In genomic region chrX:150541684-150542083, GRCm38 (mm10) we compare ENCODE assay signal across 16 mouse cellular contexts.
"Had no signal": no experiment of that assay in that cellular context is flagged by ENCODE, and none has a peak within 500 bp of the region (broad histone marks: within the 10 kb centered on the region; RNA-seq: fewer than 3 reads in every experiment).

No protein-coding gene starts in this region.

- H3K4me3 ChIP-seq: neural tube, embryonic 13.5 days; neural tube, embryonic 15.5 days; stomach, embryonic 15.5 days had no signal

- H3K4me1 ChIP-seq: neural tube, embryonic 13.5 days; neural tube, embryonic 15.5 days; stomach, embryonic 15.5 days had no signal

- H3K36me3 ChIP-seq: neural tube, embryonic 13.5 days; neural tube, embryonic 15.5 days; stomach, embryonic 15.5 days had no signal

- H3K9ac ChIP-seq: neural tube, embryonic 13.5 days; neural tube, embryonic 15.5 days; stomach, embryonic 15.5 days had no signal

- H3K9me3 ChIP-seq: neural tube, embryonic 13.5 days; neural tube, embryonic 15.5 days; stomach, embryonic 15.5 days had no signal

- DNase-seq: retina, postnatal 1 day; right cerebral cortex, adult 18-20 months; right cerebral cortex, postnatal 14 days; right cerebral cortex, postnatal 25 days; right cerebral cortex, postnatal 4 days; spleen, adult 18-20 months; thymus, adult 18-20 months; thymus, adult 2 months; thymus, postnatal 14 days; thymus, postnatal 25 days; thymus, postnatal 36 days; thymus, postnatal 4 days had no signal

- H3K27ac ChIP-seq: neural tube, embryonic 13.5 days; neural tube, embryonic 15.5 days; stomach, embryonic 15.5 days; stomach, postnatal 0 days had no signal

- H3K27me3 ChIP-seq: neural tube, embryonic 13.5 days; neural tube, embryonic 15.5 days; stomach, embryonic 15.5 days had no signal
